Mouse (Mus musculus): ENCODE measurements at regions not wholly inside any gene's neighbourhood (a gene's known extent, or its start where the extent isn't known, plus 50 kb on each side); places are given as distances from the start of the nearest gene placed in this dataset.
A peak's percentile ranks its signal among the peaks of the same experiment; 100 is the strongest.

- TF ChIP-seq CTCF (conservative IDR thresholded peaks at IDR 0.05; ENCODE audit: insufficient read depth, insufficient read length, low read depth, low read length): no peak
- no peak for TF ChIP-seq POLR2A (IDR thresholded peaks at IDR 0.05; ENCODE audit: low read depth, low read length)
- Histone ChIP-seq H3K4me1 (ENCODE audit: control insufficient read depth, insufficient read depth, low read length) (peaks cover 3% of the 10 kb centered on the region; the same call in 1 of the 2 replicates), H3K4me3 (ENCODE audit: insufficient read depth, low read depth, low read length) (no peak overlapping the region), H3K27ac (ENCODE audit: insufficient read depth, low read depth, low read length) (no peak overlapping the region), H3K27me3 (replicated peaks; ENCODE audit: control insufficient read depth, insufficient read depth, low read length) (no peaks in the 10 kb centered on the region), H3K36me3 (ENCODE audit: control insufficient read depth, insufficient read depth, low read length) (no peaks in the 10 kb centered on the region)
- 80% methylated on average over 6 of the region's 6 CpGs for WGBS
- DNase-seq: no peak
Measured at GRCm38 (mm10) chr8:84336376-84336775, 51.9 kb upstream of the Cacna1a start.

- DNase-seq: peak; percentile 95
- H3K27ac ChIP-seq (ENCODE audit: insufficient read depth, low read depth, low read length): no peak overlapping the region
- H3K36me3 ChIP-seq (ENCODE audit: control insufficient read depth, insufficient read depth, low read length): no peaks in the 10 kb centered on the region
- WGBS: 27% methylated on average over 5 of the region's 5 CpGs
- H3K27me3 ChIP-seq (replicated peaks; ENCODE audit: control insufficient read depth, insufficient read depth, low read length): no peaks in the 10 kb centered on the region
- H3K4me1 ChIP-seq (ENCODE audit: control insufficient read depth, insufficient read depth, low read length): peaks cover 3% of the 10 kb centered on the region; the same call in 1 of the 2 replicates
- no peak overlapping the region for H3K4me3 ChIP-seq (ENCODE audit: insufficient read depth, low read depth, low read length)
- TF ChIP-seq POLR2A (IDR thresholded peaks at IDR 0.05; ENCODE audit: low read depth, low read length): no peak
- TF ChIP-seq CTCF (conservative IDR thresholded peaks at IDR 0.05; ENCODE audit: insufficient read depth, insufficient read length, low read depth, low read length): no peak
Measured at GRCm38 (mm10) chr8:84334333-84334732, 53.9 kb upstream of the Cacna1a start.

- H3K4me3 ChIP-seq (ENCODE audit: insufficient read depth, low read depth, low read length): no peak overlapping the region
- no peaks in the 10 kb centered on the region for H3K27me3 ChIP-seq (replicated peaks; ENCODE audit: control insufficient read depth, insufficient read depth, low read length)
- 0 out of 2 replicates have a peak, but pooled peaks cover 3% of the 10 kb centered on the region for H3K4me1 ChIP-seq (ENCODE audit: control insufficient read depth, insufficient read depth, low read length)
- H3K36me3 ChIP-seq (ENCODE audit: control insufficient read depth, insufficient read depth, low read length): no peaks in the 10 kb centered on the region
- H3K27ac ChIP-seq (ENCODE audit: insufficient read depth, low read depth, low read length): no peak overlapping the region
- TF ChIP-seq POLR2A (IDR thresholded peaks at IDR 0.05; ENCODE audit: low read depth, low read length) (no peak), CTCF (conservative IDR thresholded peaks at IDR 0.05; ENCODE audit: insufficient read depth, insufficient read length, low read depth, low read length) (no peak)
- no peak for DNase-seq
Measured at GRCm38 (mm10) chr8:84331562-84331961, 56.7 kb upstream of the Cacna1a start.

DNA sequence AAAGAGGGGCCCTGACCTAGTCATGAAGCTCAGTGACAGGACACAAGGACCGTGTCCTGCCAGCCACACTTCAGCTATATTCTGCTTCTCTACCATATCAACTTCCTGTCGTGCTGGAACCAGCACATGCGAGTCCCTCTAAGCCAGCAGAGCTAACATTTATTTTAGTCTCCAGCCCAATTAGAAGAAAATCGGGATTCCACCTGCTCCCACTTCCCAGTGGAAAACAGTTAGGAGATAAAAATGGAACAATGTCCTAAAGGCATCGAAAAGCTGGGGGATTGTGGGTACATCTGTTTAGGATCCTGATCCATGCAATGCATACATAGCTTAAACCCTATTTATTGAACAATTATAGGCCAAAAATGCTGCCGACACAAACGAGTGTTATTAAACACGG, 58.7 kb upstream of the Cacna1a start:
- Histone ChIP-seq H3K27ac (ENCODE audit: insufficient read depth, low read depth, low read length) (no peak overlapping the region), H3K4me3 (ENCODE audit: insufficient read depth, low read depth, low read length) (no peak overlapping the region), H3K27me3 (replicated peaks; ENCODE audit: control insufficient read depth, insufficient read depth, low read length) (no peaks in the 10 kb centered on the region), H3K4me1 (ENCODE audit: control insufficient read depth, insufficient read depth, low read length) (0 out of 2 replicates have a peak, but pooled peaks cover 3% of the 10 kb centered on the region), H3K36me3 (ENCODE audit: control insufficient read depth, insufficient read depth, low read length) (no peaks in the 10 kb centered on the region)
- WGBS: 76% methylated on average over 8 of the region's 8 CpGs
- DNase-seq: no peak
- TF ChIP-seq POLR2A (IDR thresholded peaks at IDR 0.05; ENCODE audit: low read depth, low read length) (no peak), CTCF (conservative IDR thresholded peaks at IDR 0.05; ENCODE audit: insufficient read depth, insufficient read length, low read depth, low read length) (no peak)

DNA sequence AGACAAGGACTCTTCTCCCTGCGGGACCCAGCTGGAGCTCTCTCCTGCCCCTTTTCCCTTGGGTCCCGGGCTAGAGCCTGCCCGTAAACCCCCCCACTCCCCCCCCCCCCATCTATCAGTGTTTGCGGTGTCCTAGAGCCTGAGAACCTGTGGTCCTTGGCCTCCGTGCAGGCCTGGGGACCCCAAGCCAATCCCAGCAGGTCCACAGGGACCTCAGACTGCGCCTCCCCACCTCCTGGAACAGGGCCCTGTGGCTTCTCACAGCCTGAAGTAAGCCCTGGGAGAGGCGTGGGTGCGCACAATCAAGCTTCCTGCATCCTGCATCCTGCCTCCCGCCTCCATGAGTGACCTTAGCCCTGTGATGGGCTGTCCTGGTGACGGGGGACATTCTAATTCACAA, 52.6 kb upstream of the Ccdc130 start:
- 70% methylated on average over 10 of the region's 10 CpGs for WGBS
- no peak for DNase-seq
- Histone ChIP-seq H3K27ac (ENCODE audit: insufficient read depth, low read depth, low read length) (no peak overlapping the region), H3K27me3 (replicated peaks; ENCODE audit: control insufficient read depth, insufficient read depth, low read length) (no peaks in the 10 kb centered on the region), H3K4me1 (ENCODE audit: control insufficient read depth, insufficient read depth, low read length) (no peaks in the 10 kb centered on the region), H3K4me3 (ENCODE audit: insufficient read depth, low read depth, low read length) (no peak overlapping the region), H3K36me3 (ENCODE audit: control insufficient read depth, insufficient read depth, low read length) (no peaks in the 10 kb centered on the region)
- TF ChIP-seq POLR2A (IDR thresholded peaks at IDR 0.05; ENCODE audit: low read depth, low read length) (no peak), CTCF (conservative IDR thresholded peaks at IDR 0.05; ENCODE audit: insufficient read depth, insufficient read length, low read depth, low read length) (no peak)

DNA sequence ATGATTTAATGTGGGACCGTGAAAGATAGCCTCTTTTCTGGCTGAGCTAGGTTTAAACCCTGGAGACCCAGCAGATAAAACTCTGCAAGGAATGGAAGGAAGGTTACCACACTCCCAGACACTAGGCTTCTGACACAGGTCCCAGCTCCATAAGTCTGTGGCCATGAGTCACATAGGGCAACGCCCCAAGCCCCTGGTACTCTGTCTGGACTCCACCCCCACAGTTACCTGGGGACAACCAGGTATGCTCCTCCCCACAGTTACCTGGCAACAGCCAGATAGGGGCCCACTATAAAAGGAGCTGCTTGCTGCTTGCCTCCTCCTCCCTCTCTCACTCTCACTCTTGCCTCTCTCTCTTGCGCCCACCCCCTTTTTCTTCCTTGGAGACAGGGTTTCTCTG, 51.7 kb upstream of the Ccdc130 start:
- Histone ChIP-seq H3K27ac (ENCODE audit: insufficient read depth, low read depth, low read length) (no peak overlapping the region), H3K27me3 (replicated peaks; ENCODE audit: control insufficient read depth, insufficient read depth, low read length) (no peaks in the 10 kb centered on the region), H3K36me3 (ENCODE audit: control insufficient read depth, insufficient read depth, low read length) (no peaks in the 10 kb centered on the region), H3K4me1 (ENCODE audit: control insufficient read depth, insufficient read depth, low read length) (no peaks in the 10 kb centered on the region), H3K4me3 (ENCODE audit: insufficient read depth, low read depth, low read length) (no peak overlapping the region)
- TF ChIP-seq POLR2A (IDR thresholded peaks at IDR 0.05; ENCODE audit: low read depth, low read length): no peak
- no peak for TF ChIP-seq CTCF (conservative IDR thresholded peaks at IDR 0.05; ENCODE audit: insufficient read depth, insufficient read length, low read depth, low read length)
- no peak for DNase-seq
- WGBS: 75% methylated on average over 3 of the region's 3 CpGs

Data from kidney, adult 2 months (tissue).